25 mouse cellular contexts compared by ENCODE assay signal in the genomic region with DNA sequence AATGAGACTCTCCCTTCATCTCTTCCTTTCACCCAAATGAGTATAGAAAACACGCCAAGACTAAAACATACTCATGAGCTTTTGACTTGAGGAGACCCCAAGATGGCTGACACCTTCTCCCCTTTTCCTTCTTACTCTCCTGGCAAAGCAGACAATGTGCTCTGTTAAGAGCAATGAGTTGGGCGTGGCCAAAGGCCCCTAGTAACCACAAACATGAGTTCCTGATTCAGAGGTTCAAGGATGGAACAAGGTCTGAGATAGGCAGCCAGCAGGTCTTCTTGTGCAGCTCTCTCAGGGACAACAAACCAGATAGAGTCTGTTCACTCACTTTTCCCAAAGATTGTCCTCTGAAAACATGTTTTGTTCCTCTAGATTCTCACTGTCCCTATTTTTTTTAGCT. TPM values are rescaled to one million over a fixed set of nuclear protein-coding genes. Genes with fewer than 3 reads are reported as not detected.
DNase-seq lines count a peak whose midpoint lies in the region; ATAC-seq lines count a peak whose summit lies in the region.
"Had no signal": no experiment of that assay in that cellular context is flagged by ENCODE, and none has a peak within 500 bp of the region (broad histone marks: within the 10 kb centered on the region; RNA-seq: fewer than 3 reads in every experiment).

No protein-coding gene starts in this region.

- peak; percentile 26; the same call in 1 of the 2 replicates for ATAC-seq in megakaryocyte progenitor cell, adult 5-6 weeks (replicated peaks; ENCODE audit: poor library complexity)
- ATAC-seq: forebrain, embryonic 13.5 days; forebrain, embryonic 16.5 days; hindbrain, postnatal 0 days; inflammation-experienced regulatory T-cells, adult 6 months; Patski had no signal

- DNase-seq in ovary, adult 18-20 months (ENCODE audit: low spot score) = peak; percentile 52
- no peak for DNase-seq in ovary, postnatal 10 days (ENCODE audit: low spot score)
- peak; percentile 3 for DNase-seq in MEL-GATA-1-ER (ENCODE audit: extremely low read depth, low read depth)
- no peak for DNase-seq in spleen, postnatal 10 days (ENCODE audit: low spot score in 2 of 2)
- no peak for DNase-seq in right cerebral cortex, adult 2 months (ENCODE audit: low spot score in 2 of 2)
- DNase-seq: adrenal gland, adult 8-10 months; adrenal gland, postnatal 25 days; B cell, adult 2 months; cerebellum, adult 11-12 months; cerebellum, adult 8-10 months; cerebellum, postnatal 10 days; cerebellum, postnatal 36 days; gastrocnemius, postnatal 10 days; gastrocnemius, postnatal 36 days; heart, adult 2 months; heart, postnatal 14 days; heart, postnatal 4 days had no signal

RNA-seq across cellular contexts. Expression of a gene that starts 5.9 kb away (rescaled TPM):
- total RNA-seq in megakaryocyte progenitor cell, adult 5-6 weeks (2015) = 0.15 and 0.44 TPM in 2 replicates
- total RNA-seq in megakaryocyte progenitor cell, adult 5-6 weeks (2017) = 0.04 and 0.17 TPM in 2 replicates
- total RNA-seq: CH12.LX; gastrocnemius, adult 18-20 months; gastrocnemius, postnatal 36 days; heart, adult 2 months; hindbrain, postnatal 0 days had no signal

Comparison
In these comparisons a context has a peak if more than half of its experiments do, and no peak if none do; other contexts are left out.
1. DNase-seq: peak in ovary, adult 18-20 months (single experiment) and MEL-GATA-1-ER (single experiment); none in ovary, postnatal 10 days (single experiment), spleen, postnatal 10 days (0 of 2) and right cerebral cortex, adult 2 months (0 of 2).